Mouse (Mus musculus) right cerebral cortex, adult 18-20 months (tissue): Measurements from ENCODE around the gene Ddb1.

Experiments used
- DNase-seq: peaks from one replicate; pipeline ENCODE4 v3.0.0; 2022; ENCODE audit warnings: mixed read lengths

The Ddb1 gene

DNA sequence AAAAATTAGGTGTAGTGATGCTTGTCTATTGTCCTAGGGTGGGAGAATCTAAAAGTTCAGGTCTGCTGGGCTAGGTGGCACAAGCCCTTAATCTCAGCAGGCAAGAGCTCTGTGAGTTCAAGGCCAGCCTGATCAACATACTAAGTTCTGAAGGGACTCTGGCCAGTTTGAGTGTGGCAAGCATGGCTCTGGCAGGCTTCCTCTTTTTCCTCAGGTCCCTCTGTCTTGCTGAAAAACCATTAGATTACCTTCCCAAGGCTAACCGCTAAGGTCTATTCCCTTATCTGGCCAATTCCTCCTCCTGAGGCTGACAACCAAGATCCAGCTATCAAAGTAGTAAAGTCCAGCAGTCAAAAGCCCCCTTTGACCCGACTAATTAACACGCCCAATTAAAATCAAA is 57.5 kb downstream of the Ddb1 start:
- no peak for DNase-seq

DNA sequence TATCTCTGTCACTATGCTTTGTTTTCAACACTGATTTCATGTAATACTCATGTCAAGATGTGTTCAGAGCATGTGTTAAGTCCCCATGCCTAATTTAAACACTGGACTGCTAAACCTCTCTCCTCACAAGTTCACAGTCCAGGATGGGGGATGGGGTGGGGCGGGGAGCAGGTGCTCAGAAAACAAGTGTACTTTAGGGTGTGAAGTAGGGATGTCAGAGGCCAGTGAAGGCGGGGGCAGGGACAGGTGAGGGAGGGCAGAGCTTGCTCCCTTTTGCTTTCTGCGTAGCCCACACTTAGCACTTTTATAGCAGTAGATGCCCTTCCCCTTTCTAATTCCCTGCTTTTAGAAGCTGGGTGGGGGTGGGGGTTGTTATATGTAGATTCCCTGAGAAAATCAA is 60.0 kb downstream of the Ddb1 start:
- DNase-seq: no peak

DNA sequence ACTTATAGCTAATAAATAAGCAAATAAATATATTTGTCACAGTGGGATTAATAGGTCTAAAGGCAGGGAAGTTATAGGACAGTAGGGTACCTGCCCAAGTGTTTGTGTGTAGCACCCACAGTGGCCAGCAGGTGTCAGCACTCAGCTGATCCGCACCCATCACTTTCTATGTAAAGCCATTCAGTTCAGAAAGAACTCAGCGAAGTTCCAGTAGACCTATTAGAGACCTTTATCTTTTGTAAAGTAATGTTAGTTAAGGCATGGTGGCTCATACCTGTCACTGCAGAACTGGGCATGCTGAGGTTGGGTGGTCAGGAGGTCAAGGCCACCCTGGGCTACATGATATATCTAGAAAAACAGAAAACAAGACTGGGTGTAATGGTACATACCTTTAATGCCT is 60.4 kb downstream of the Ddb1 start:
- DNase-seq: peak; percentile 51

DNA sequence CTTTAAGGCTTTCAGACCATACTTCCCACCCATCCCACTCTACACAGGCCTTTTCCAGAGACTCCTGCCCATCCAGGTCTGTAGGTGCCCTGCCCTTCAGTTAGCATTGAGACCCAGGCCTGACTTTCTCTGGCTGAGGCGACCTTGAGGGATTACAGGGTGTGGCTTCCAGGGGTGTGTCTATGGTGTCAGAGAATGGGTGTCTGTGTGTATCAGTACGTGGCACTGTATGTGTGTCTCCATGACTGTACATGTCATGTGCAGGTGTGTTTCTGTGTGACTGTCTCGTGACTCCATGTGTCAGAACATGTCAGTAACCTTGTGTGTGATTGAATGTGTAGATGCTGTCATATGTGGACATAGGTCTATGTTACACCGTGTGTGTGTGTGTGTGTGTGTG is 66.2 kb downstream of the Ddb1 start:
- DNase-seq: no peak

DNA sequence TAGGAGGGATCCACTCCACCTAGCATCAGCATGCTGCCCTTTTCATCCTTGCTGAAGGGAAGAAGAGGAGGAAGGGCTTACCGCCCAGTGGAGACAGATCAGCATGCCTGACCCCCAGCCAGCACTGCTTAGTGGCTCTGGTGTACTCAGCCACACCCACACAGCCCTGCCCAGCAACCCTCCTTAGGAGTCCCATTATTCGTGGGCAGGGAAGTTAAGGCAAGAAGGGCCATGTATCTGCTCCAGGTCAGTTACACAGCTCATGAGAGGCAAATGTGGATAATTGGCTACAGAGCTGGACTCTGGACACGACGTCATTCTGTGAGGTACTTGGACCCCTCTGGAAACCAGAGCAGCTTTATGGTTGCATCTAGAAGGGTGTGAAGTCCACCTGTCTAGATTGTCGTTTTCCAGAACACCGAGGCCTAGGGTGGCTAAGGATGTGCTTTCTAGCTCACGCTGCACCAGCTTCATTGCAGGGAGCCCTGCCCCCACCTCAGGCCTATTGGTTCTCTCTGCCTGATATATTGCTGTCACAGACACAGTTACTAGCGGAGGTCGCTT is 66.8 kb downstream of the Ddb1 start:
- DNase-seq: no peak

DNA sequence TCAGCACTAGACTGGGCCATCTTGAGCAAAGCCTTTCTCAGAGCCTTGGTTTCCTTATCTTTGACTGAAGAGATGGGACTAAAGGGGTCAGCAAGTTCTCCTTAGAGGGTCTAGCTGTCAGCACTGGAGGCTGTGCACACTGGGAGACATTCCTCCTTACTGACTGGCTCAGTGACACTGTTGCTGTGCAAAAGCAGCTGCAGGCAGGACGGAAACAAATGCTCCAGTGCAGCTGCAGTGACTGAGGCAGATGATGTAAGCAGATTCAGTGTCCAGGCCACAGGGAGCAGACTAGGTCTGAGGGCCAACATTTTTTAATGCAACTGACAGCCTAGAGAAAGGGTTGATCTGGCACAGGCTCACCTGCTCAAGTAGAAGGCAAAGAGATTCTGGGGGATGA is 68.1 kb downstream of the Ddb1 start:
- no peak for DNase-seq

DNA sequence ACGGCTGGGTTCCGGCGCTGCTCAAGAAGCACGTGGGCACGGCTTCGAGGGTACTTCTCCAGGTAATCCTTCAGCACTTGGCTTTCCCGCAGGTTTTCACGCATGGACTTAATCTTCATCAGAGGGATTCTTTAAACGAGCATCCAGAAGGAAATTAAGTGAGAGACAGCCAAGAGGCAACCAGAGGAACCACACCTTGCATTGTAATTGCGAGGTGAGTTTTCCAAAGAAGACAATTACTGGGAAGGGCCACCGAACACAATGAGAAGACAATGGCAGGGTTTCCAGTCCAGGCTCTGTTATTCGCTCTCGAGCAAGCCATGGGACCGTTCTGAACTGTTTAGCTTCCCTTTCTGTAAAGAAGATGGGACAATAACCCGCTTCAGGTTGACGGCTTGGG is 71.5 kb downstream of the Ddb1 start:
- no peak for DNase-seq

DNA sequence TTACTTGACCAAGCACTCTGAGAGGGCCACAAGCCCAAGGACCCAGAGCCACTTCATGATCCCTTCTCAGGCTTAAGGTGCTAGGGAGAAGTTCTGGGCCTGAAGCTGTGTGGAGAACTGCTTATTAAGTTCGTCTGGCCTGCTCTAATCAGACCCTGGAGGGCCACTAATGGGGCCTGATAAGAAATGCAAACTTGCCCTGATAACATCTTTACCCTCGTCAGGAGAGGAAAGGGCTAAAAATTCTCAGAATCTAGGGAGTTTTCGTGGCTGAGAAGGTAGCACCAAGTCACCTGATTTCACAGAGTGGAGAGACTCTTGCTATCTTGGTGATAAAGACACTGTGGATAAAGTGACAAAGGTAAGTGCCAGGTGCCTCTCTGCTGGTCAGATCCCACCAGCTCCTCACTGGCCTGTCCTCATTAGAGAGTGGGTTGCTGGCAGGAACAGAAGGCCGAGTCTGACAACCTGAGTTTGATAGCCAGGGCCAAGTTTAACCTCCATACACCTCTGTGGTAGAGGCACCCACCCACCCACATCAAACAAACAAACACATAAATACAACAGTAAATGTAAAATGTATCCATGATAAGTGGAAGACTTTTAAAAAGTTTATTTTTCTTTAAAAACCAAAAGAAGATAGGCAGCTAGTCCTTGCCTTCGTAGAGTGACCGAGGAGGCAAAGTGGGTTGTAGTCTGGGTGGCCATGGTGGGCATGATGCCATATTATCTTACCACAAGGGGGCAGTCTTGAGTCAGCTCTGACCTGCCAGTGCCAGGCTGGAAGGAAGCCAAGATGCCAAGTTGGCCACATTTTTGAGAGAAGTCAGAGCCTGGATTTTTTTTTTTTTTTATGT is 73.0 kb downstream of the Ddb1 start, which contains the start of gene Pga5:
TSS of gene Pga5 (minus strand) at position 157 of the 857 bp plus-strand sequence.
- peak; percentile 79 for DNase-seq

DNA sequence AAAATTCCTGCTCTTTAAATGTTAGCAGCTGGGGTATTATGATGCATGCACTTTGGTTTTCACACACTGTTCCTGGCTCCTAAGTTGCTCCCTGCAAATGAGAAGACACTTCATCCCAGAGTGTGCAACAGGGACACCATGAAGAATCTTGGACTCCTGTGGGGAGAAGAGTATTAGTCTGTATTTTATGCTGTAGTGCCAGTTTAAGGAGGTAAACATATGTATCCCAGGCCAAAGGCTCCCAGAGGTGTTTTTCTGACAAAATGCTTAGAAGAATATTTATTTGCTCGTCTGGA is 73.6 kb downstream of the Ddb1 start:
- no peak for DNase-seq
